Mouse (Mus musculus): ENCODE results near the gene C2cd4c.

C2cd4c gene

DNA sequence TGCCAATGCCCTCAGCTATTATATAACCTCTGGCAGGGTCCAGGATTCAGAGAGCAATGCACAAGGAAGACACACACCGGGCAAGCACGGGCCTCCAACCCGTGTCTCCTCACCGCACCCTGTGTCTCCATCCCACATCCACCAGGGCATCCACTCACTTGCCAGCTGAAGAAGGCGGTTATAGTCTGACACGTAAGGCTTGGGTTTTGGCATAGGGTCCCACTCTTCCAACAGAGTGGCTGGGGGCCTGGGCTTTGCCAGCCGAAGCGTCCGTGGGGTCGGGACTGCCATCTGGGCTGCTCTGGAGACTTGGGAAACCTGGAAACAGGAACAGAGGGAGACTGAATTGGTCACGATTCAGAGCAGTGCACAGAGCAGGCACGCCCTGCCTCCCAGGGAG lies 34.0 kb downstream of the C2cd4c start:
- no peak for DNase-seq (ENCODE audit: low spot score in 2 of 2)

DNA sequence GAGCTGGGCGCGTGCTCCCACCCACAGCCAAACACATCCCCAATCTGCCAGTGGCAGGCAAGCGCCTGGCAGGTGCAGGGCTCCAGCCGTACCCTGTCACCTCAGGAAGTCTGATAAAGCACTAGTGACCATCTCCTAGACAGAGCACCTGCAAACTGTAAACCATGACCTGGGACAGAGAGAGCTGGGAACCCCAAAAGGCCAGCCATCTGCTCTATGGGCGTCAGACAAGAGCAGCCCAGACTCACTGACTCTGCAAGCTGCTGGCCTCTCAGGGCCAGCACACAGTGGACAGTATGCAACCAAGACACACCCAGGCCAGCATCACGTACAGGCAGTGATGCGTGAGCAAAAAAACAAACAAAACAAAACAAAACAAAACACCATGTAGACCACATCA lies 34.9 kb downstream of the C2cd4c start:
- DNase-seq (ENCODE audit: low spot score in 2 of 2), result no peak

GRCm38 (mm10) chr10:79578276-79578675 lies 35.5 kb downstream of the C2cd4c start:
- DNase-seq (ENCODE audit: low spot score in 2 of 2), result no peak

DNA sequence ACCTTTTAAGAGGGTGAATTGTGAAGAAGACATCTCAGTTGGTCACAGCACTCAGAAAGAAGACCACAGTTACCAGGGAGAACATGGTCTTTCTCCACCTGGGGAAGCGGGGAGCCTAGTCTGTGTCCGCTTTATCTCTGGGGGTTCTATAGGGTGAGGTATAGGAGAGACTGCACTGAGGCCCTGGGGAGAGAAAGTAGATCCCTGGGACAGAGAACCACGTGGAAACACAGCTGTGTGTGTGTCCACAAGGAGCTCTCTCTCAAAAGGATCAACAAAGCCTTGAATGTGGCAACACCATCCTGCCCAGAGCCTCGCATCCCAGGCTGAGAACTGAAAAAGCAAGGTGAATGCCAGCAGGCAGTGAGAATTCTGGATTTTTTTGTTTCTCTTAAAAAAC lies 36.4 kb downstream of the C2cd4c start:
- DNase-seq (ENCODE audit: low spot score in 2 of 2), result no peak

GRCm38 (mm10) chr10:79575754-79576153 lies 38.1 kb downstream of the C2cd4c start:
- no peak for DNase-seq (ENCODE audit: low spot score in 2 of 2)

- no peak for DNase-seq (ENCODE audit: low spot score in 2 of 2)
Observed at GRCm38 (mm10) chr10:79574796-79575195, 39.0 kb downstream of the C2cd4c start.

DNA sequence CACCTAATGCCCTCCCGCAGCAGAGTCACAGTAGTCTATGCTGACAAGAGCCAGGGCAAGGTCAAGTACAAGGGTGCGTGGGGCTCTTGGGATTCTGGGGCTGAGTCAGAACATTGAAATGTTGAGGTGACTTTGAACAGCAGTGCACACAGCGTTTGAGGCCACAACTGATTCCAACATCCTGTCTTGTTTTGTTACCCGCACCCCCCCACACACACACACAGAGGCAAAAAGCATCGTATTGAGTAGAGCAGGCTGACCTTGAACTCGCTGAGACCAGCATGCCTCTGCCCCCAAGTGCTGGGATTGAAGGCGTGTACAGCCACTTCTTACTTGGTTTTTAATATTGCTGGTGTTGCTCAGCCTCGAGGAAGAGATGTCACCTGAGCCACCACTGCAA lies 39.5 kb downstream of the C2cd4c start:
- DNase-seq (ENCODE audit: low spot score in 2 of 2), result no peak

DNA sequence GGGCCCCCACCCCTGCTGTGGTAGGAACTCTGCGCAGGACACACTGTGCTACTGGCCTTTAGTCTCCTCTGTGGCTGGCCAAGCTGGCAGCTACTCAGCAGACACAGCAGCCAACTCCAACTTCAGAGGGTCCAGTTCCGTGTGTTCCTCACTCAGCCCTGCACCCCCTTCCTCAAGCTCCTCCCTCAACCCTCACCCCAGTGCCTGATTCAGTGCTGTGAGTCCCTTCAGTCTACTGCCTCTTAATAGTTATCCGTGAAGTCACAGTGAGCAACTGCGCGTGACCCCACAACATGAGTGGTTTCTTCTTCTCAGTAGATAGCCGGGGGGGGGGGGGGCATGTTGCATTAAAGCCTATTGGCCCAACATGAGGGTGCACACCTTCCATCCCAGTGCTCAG lies 40.2 kb downstream of the C2cd4c start:
- no peak for DNase-seq (ENCODE audit: low spot score in 2 of 2)

GRCm38 (mm10) chr10:79571314-79571713 lies 42.5 kb downstream of the C2cd4c start:
- no peak for DNase-seq (ENCODE audit: low spot score in 2 of 2)

- DNase-seq (ENCODE audit: low spot score in 2 of 2), result no peak
Observed at GRCm38 (mm10) chr10:79569921-79570320, 43.9 kb downstream of the C2cd4c start.

DNA sequence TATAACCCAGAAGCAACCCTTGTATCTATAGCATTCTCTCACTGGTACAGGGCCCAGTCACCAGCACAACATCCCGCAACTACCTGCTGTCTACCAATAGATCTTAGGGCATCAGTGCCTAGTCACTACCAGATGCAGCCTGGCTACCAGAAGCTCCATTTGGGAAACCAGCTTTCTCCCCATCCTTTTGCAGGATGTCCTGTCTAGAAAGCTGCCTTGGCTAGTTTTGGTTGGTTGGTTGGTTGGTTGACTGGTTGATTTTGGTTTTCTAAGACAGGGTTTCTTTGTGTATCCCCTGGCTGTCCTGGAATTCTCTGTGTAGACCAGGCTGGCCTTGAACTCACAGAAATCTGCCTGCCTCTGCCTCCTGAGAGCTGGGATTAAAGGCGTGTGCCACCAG lies 54.1 kb downstream of the C2cd4c start:
- no peak for DNase-seq (ENCODE audit: low spot score in 2 of 2)

GRCm38 (mm10) chr10:79557496-79557895 lies 56.3 kb downstream of the C2cd4c start:
- no peak for DNase-seq (ENCODE audit: low spot score in 2 of 2)

DNA sequence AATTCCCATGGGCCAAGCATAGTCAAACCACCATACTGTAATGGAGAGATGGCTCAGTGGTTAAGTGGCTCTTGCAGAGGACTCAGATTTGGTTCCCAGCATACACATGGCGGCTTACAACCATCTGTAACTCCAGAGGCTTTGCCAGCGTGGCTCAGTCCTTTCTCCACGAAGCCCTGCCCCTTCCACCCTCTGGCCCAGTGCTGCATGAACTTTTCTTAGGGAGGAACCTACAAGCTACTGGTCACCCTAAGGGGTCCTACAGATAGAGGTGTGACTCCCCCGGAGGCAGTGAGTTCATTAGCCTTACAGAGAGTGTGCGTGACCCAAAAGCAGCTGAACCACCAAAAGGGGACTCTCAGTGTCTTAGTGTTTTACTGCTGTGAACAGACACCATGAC lies 56.9 kb downstream of the C2cd4c start:
- no peak for DNase-seq (ENCODE audit: low spot score in 2 of 2)
